Mouse (Mus musculus) liver, embryonic 18 days (tissue): Measurements from ENCODE around the gene Ebf4. TPM values are rescaled to one million over a fixed set of nuclear protein-coding genes. Genes with fewer than 3 reads are reported as not detected.

Experiments used
- polyA plus RNA-seq: library from polyadenylated mRNA; depleted of rRNA; stranded (reverse); fragments of >200 nt; gene quantifications from 2 replicates; pipeline ENCODE4 v1.2.3, GENCODE M21; 2012; rRNA removed

The Ebf4 gene
- polyA plus RNA-seq = 0.36 and 0.48 TPM in 2 replicates

DNA sequence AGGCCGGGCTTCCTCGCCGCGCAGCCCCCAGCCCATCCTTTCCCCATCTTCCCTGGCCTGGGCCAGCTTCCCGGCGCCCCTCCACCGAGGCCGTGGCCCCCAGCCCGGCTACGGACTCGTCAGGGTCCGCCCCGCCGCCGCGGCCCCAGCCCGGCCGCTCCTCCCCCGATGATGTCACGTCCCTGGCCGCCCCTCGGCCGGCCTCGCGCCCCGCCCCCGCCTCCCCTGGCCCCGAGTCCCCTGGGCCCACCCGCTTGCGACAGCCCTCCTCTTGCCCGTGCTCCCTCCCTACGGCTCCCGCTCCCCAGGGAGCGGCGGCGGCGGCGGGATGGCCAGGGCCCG, at the start of gene Ebf4:
Ebf4 (plus strand) TSS at position 234 of the 342 bp plus-strand sequence.

DNA sequence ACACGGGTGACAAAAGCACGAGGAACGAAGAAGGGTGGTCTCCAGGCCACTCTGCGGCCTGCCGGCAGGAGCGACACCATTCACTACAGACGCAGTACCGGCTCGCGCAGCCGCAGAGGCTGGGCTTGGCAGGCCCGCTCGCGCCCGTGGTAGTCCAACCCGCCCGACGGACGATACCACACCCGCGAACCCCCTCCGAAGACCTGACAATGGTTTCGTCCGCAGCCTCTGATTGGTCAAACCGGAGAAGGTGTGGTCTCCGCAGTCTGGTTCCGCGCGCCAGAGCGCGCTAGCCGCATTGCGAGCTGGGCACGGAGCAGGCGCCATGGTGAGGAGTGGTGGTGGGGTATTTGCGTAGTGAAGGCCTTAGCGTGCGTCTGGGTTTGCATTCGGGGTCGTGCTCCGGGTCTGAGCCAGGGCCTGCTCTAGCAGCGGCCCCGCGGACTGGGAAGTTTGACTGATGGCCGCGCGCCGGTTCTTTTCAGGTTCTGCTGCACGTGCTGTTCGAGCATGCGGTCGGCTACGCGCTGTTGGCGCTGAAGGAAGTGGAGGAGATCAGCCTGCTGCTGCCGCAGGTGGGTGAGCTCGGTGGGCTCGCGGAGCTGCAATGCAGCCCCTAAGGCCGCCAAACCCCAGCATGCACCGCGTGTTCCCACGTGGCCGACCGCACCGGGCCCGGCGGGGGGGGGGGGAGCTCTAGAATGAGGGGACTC, 20.7 kb upstream of the Ebf4 start, which contains the start of gene Nop56:
Nop56 (plus strand) TSS at position 282 of the 713 bp plus-strand sequence.

DNA sequence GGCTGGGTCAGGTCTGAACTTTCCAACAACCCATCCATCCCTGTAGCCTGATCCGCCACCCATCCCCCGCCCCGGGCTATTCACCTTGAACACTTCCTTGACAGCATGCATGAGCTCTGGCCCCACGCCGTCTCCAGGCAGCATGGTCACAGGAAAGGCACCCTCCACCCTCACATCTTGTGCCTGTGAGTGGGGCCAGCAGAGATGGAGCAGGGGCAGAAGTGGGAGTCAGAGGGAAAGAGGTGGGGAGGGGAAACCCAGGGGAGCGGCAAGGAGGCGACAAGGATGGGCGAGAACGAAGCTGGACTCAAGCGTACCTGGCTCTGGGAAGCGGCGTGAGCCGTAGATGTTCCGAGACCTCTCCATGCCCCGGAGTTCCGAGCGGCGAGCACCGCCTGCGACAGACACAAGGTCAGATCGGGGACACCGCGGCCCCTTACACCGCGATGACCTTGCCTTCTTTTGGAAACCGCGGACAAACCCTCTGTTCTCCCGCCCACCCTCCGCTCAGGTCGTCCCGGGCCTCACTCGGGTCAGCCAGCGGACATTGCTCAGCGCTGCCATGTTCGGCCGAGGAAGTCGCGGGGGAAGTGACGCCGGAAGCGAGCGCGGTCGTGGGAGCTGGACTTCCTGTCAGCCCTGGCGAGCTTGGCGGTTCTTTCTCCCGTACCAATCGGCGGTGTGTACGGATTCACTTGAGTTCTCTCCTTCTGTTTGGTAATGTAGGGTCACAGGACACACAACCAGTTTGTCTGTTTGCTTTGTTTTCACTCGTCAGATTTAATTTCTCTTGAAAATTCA, 10.9 kb upstream of the Ebf4 start, which contains the start of gene Idh3b:
Idh3b (minus strand) TSS at position 694 of the 801 bp plus-strand sequence.

DNA sequence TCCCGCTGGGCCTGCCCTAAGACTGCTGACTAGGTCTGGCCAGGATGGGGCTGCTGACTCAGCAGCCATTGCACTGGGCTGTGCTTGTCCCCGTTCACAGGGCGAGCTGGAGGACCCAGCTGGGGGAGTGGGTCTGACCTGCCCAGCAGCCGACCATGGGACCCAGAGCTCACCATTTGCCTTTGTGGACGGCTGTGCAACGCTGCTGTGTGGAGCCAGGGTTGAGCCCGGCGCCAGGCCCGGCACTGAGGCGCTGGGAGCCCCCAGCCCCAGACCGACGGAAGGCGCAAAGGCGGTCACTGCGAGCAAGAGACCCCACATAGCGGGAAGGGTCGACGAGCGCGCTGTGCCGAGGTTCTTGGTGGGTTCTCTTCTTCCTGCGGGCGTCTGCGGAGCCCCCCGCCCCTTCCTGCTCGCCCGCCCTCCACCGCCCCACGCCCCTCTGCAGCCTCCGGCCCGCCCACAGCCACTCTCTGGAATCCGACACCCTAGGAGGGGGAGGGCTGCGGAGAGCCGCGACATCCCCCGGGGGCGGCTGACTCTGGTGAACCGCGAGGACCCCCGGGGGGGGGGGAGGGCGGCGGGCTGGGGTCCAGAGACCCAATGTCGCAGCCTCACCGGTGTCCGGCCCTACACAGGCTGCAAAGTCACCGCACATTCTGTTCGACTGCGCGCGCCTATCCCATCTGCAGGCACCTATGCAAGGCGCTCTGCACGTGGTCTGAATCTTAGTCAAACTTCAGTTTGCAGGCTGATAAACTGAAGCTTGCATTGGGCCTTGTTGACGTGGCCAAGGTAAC, 102.4 kb downstream of the Ebf4 start, which contains the start of gene Cpxm1:
Cpxm1 (minus strand) TSS at position 389 of the 800 bp plus-strand sequence.

DNA sequence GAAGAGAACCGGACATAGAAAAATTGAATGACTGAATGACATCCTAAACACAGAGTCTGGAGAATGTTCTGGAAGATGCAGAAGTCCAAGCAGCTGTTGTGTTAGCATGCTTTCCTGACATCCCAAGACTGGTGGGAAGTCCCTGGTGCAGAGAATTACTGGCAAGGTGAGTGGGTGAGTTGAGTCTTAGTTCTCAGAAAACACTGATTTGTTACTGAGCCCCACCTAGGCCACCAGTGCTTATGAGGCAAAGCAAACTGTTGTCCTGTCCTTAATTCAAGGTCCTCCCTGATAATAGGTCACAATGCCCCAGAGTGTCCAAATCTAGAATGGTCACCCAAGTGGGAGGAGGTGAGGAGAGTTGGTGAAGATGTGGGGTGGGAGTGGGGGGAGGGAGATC, 110.0 kb downstream of the Ebf4 start, which contains the start of the genes Gm28372 and 1700020A23Rik:
Gm28372 (plus strand) TSS at position 301 of the 400 bp plus-strand sequence.
1700020A23Rik (plus strand) TSS at position 321 of the 400 bp plus-strand sequence.

DNA sequence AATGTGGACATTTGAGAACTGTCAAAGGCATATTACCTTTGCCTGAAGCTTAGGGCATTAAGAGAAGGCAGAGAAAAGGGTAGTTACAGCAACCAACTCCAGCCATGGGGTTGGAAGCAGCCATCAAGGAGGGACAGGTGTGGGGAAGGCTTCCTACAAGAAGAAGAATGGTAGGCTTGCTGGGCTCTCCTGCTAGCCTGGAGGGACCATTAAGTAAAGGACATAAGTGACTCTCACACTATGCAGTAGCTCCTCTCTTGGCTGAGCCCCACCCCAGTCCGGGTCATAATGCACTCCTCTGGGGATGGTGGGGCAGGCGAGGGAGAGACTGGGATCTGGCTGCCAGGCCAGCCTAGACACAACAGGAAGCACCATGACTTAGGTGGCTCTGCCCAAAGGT, 111.2 kb downstream of the Ebf4 start, which contains the start of gene Tmem239:
Tmem239 (plus strand) TSS at position 301 of the 400 bp plus-strand sequence.

Other genes starting within 250 kb of the Ebf4 start
- gene Tgm6, start 182.8 kb upstream of the Ebf4 start, polyA plus RNA-seq = not detected in 2 replicates
- gene Snrpb, start 115.8 kb upstream of the Ebf4 start, polyA plus RNA-seq = 117 and 128 TPM in 2 replicates
- gene Tmc2, start 100.0 kb upstream of the Ebf4 start, polyA plus RNA-seq = not detected in 2 replicates
- 92.8 and 110 TPM in 2 replicates for gene Nop56, start 20.7 kb upstream of the Ebf4 start, polyA plus RNA-seq
- 125 and 135 TPM in 2 replicates for gene Idh3b, start 10.6 kb upstream of the Ebf4 start, polyA plus RNA-seq
- 1.2 and 1.6 TPM in 2 replicates for gene Cpxm1, start 102.4 kb downstream of the Ebf4 start, polyA plus RNA-seq
- not detected in 2 replicates for gene Gm28372, start 110.1 kb downstream of the Ebf4 start, polyA plus RNA-seq
- gene 1700020A23Rik, start 110.1 kb downstream of the Ebf4 start, polyA plus RNA-seq = not detected in 2 replicates
- not detected in 2 replicates for gene Tmem239, start 111.3 kb downstream of the Ebf4 start, polyA plus RNA-seq
- gene Vps16, start 129.2 kb downstream of the Ebf4 start, polyA plus RNA-seq = 30.3 and 37.0 TPM in 2 replicates
- 8.6 and 9.5 TPM in 2 replicates for gene Pced1a, start 129.5 kb downstream of the Ebf4 start, polyA plus RNA-seq
- gene Ptpra, start 155.1 kb downstream of the Ebf4 start, polyA plus RNA-seq = 19.0 and 19.6 TPM in 2 replicates